Mouse (Mus musculus) lung, postnatal 0 days (tissue): Measurements from ENCODE around the gene Sec14l1.

ENCODE experiments used
- CTCF ChIP-seq: IDR thresholded peaks from 2 replicates; pipeline ENCODE4 v1.5.1; 2016; ENCODE audit warnings: antibody characterized with exemption, mild to moderate bottlenecking
- EP300 ChIP-seq: IDR thresholded peaks from 2 replicates; pipeline ENCODE4 v1.6.1; 2016; ENCODE audit warnings: antibody characterized with exemption, mild to moderate bottlenecking, control low read depth

DNA sequence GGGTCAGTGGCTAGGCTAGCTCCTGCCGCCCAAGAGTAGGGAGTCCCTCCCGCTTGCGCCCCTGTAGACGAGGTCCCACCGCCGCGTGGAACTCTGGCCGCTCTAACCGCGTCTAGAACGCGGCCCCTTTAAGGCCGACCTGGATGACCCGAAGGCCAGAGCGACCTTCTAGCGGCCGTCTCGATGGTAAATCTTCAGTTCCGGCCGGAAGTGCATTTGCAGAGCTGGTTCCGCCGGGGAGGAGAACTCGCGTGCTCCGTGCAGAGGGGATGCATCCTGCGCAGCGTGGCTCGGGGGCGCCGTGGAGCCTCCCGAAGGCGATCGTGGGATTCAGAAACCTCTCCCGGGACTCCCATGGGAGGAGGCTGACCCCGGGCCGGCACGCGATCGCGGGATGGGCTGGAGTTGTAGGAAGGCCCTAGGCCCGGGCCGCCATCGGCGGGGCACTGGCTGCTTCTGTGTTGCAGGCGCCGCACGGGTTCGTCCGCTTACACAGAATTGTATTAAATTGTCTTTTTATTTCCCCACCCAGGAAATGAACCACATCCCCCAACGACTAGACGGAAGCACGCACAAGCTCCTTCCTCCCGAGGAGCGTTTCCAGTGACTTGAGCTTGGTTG is 38.3 kb upstream of the Sec14l1 start:
- TF ChIP-seq EP300 (no peak; the same call in 1 of the 2 replicates), CTCF (no peak)
